Mouse (Mus musculus): ENCODE data around the gene Mrpl12. TPM values are rescaled to one million over a fixed set of nuclear protein-coding genes. Genes with fewer than 3 reads are reported as not detected.
A peak's percentile ranks its signal among the peaks of the same experiment; 100 is the strongest.

Mrpl12 gene
- polyA plus RNA-seq, 2 experiments: 78.4 to 127 TPM

GRCm38 (mm10) chr11:120453306-120453705 lies 31.1 kb upstream of the Mrpl12 start, which contains the start of gene Pde6g:
Gene Pde6g (minus strand): TSS chr11:120453500.
- H3K27ac ChIP-seq: no peak within 1 kb of the TSS
- no peak within 1 kb of the TSS for H3K9ac ChIP-seq (replicated peaks)
- peaks cover 19 to 27% of the 10 kb centered on the region in 2 experiments for H3K4me1 ChIP-seq (replicated peaks; ENCODE audit: control insufficient read depth in 2 of 2, insufficient read depth in 2 of 2, low read length in 1 of 2)
- H3K4me2 ChIP-seq (ENCODE audit: low read depth): no peak within 1 kb of the TSS
- whole genome bisulfite sequencing (ENCODE audit: insufficient replicate concordance): 73% methylated on average over 4 of the region's 4 CpGs
- no peak for TF ChIP-seq EP300 (IDR thresholded peaks at IDR 0.05; ENCODE audit: low read depth)
- no peak for TF ChIP-seq CTCF (IDR thresholded peaks at IDR 0.05; ENCODE audit: low read depth)
- ATAC-seq (ENCODE audit: insufficient read depth) (no peak), DNase-seq (ENCODE audit: low read depth in 3 of 3, low spot score in 3 of 3) (no peak)
- no peaks in the 10 kb centered on the region for H3K9me3 ChIP-seq (ENCODE audit: control insufficient read depth, low read length)
- H3K36me3 ChIP-seq (replicated peaks; ENCODE audit: control insufficient read depth, insufficient read depth, low read depth): no peaks in the 10 kb centered on the region
- no peaks in the 10 kb centered on the region for H3K27me3 ChIP-seq (ENCODE audit: control insufficient read depth, insufficient read depth, low read length)
- H3K4me3 ChIP-seq (ENCODE audit: insufficient read depth in 1 of 2, low read depth in 2 of 2, low read length in 2 of 2): no peak within 1 kb of the TSS

GRCm38 (mm10) chr11:120454965-120455364 lies 29.4 kb upstream of the Mrpl12 start:
- no peaks in the 10 kb centered on the region for H3K27me3 ChIP-seq (ENCODE audit: control insufficient read depth, insufficient read depth, low read length)
- H3K4me2 ChIP-seq (ENCODE audit: low read depth): peak overlapping the region; percentile 44; the same call in 1 of the 2 replicates
- DNase-seq (ENCODE audit: low read depth in 3 of 3, low spot score in 3 of 3) (no peak), ATAC-seq (ENCODE audit: insufficient read depth) (no peak)
- peaks cover 22 to 29% of the 10 kb centered on the region in 2 experiments for H3K4me1 ChIP-seq (replicated peaks; ENCODE audit: control insufficient read depth in 2 of 2, insufficient read depth in 2 of 2, low read length in 1 of 2)
- peak overlapping the region; percentile 56 for H3K27ac ChIP-seq
- no peaks in the 10 kb centered on the region for H3K9me3 ChIP-seq (ENCODE audit: control insufficient read depth, low read length)
- TF ChIP-seq CTCF (IDR thresholded peaks at IDR 0.05; ENCODE audit: low read depth): no peak
- TF ChIP-seq EP300 (IDR thresholded peaks at IDR 0.05; ENCODE audit: low read depth): no peak
- WGBS (ENCODE audit: insufficient replicate concordance): 86% methylated on average over 4 of the region's 4 CpGs
- H3K9ac ChIP-seq (replicated peaks): peak overlapping the region; percentile 13; the same call in 1 of the 2 replicates
- H3K36me3 ChIP-seq (replicated peaks; ENCODE audit: control insufficient read depth, insufficient read depth, low read depth): peaks cover 4% of the 10 kb centered on the region; the same call in 1 of the 2 replicates
- no peak overlapping the region for H3K4me3 ChIP-seq (ENCODE audit: insufficient read depth in 1 of 2, low read depth in 2 of 2, low read length in 2 of 2)

- peaks cover 22 to 29% of the 10 kb centered on the region in 2 experiments for H3K4me1 ChIP-seq (replicated peaks; ENCODE audit: control insufficient read depth in 2 of 2, insufficient read depth in 2 of 2, low read length in 1 of 2)
- H3K36me3 ChIP-seq (replicated peaks; ENCODE audit: control insufficient read depth, insufficient read depth, low read depth): peaks cover 6% of the 10 kb centered on the region; the same call in 1 of the 2 replicates
- H3K9ac ChIP-seq (replicated peaks): no peak overlapping the region; the same call in 1 of the 2 replicates
- ATAC-seq (ENCODE audit: insufficient read depth) (peak; percentile 44; the same call in 1 of the 2 replicates), DNase-seq (ENCODE audit: low read depth in 3 of 3, low spot score in 3 of 3) (peak in 2 of 3 experiments; percentile 50 to 54)
- TF ChIP-seq CTCF (IDR thresholded peaks at IDR 0.05; ENCODE audit: low read depth) (no peak), EP300 (IDR thresholded peaks at IDR 0.05; ENCODE audit: low read depth) (peak; percentile 37; the same call in 1 of the 2 replicates)
- peak overlapping the region; percentile 56 for H3K27ac ChIP-seq
- no peaks in the 10 kb centered on the region for H3K27me3 ChIP-seq (ENCODE audit: control insufficient read depth, insufficient read depth, low read length)
- 67% methylated on average over 7 of the region's 7 CpGs for WGBS (ENCODE audit: insufficient replicate concordance)
- H3K4me2 ChIP-seq (ENCODE audit: low read depth): peak overlapping the region; percentile 44
- H3K9me3 ChIP-seq (ENCODE audit: control insufficient read depth, low read length): no peaks in the 10 kb centered on the region
- H3K4me3 ChIP-seq (ENCODE audit: insufficient read depth in 1 of 2, low read depth in 2 of 2, low read length in 2 of 2): no peak overlapping the region
These were observed 29.0 kb upstream of the Mrpl12 start for GRCm38 (mm10) chr11:120455413-120455812.

GRCm38 (mm10) chr11:120457370-120457769 lies 27.0 kb upstream of the Mrpl12 start:
- 6% methylated on average over 14 of the region's 14 CpGs for WGBS (ENCODE audit: insufficient replicate concordance)

More at GRCm38 (mm10) chr11:120457370-120457769, 27.0 kb upstream of the Mrpl12 start:
- H3K4me2 ChIP-seq (ENCODE audit: low read depth): peak overlapping the region; percentile 73
- ATAC-seq (ENCODE audit: insufficient read depth) (peak; percentile 45), DNase-seq (ENCODE audit: low read depth in 3 of 3, low spot score in 3 of 3) (peak in 2 of 3 experiments; percentile 18 to 41)
- H3K4me1 ChIP-seq (replicated peaks; ENCODE audit: control insufficient read depth in 2 of 2, insufficient read depth in 2 of 2, low read length in 1 of 2): peaks cover 22 to 29% of the 10 kb centered on the region in 2 experiments
- peaks cover 18% of the 10 kb centered on the region for H3K36me3 ChIP-seq (replicated peaks; ENCODE audit: control insufficient read depth, insufficient read depth, low read depth)
- H3K9ac ChIP-seq (replicated peaks): peak overlapping the region; percentile 92
- no peaks in the 10 kb centered on the region for H3K27me3 ChIP-seq (ENCODE audit: control insufficient read depth, insufficient read depth, low read length)
- peak overlapping the region; percentile 88 to 98 for H3K4me3 ChIP-seq (ENCODE audit: insufficient read depth in 1 of 2, low read depth in 2 of 2, low read length in 2 of 2)
- peak overlapping the region; percentile 77 for H3K27ac ChIP-seq
- no peaks in the 10 kb centered on the region for H3K9me3 ChIP-seq (ENCODE audit: control insufficient read depth, low read length)
- TF ChIP-seq CTCF (IDR thresholded peaks at IDR 0.05; ENCODE audit: low read depth) (no peak), EP300 (IDR thresholded peaks at IDR 0.05; ENCODE audit: low read depth) (no peak)
